26 mouse cellular contexts compared by ENCODE assay signal in the genomic region with DNA sequence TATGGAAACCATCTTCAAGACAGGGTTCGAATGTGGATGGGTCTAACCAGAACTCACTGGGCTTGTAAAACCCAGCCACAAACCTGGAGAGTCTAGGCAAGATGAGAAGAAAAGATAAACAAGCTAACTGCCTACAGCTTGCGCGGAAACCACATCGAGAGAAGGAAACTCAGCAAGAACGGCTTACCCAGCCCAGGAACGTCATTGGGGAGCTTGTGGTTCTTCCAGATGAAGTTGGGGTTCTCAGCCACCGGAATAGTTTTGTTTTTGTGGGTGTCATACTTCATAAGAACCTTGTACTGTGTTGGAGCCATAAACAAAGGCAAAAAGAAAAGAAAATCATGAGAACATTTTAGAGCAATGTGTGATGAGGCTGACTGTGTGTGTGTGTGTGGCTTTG. TPM values are rescaled to one million over a fixed set of nuclear protein-coding genes. Genes with fewer than 3 reads are reported as not detected.
DNase-seq lines count a peak whose midpoint lies in the region; ATAC-seq and TF ChIP-seq lines count a peak whose summit lies in the region.
"Had no signal": no experiment of that assay in that cellular context is flagged by ENCODE, and none has a peak within 500 bp of the region (broad histone marks: within the 10 kb centered on the region; RNA-seq: fewer than 3 reads in every experiment).

No protein-coding gene starts in this region.

- ATAC-seq in embryonic facial prominence, embryonic 14.5 days (ENCODE audit: low read depth): no peak

- no peak for TF ChIP-seq POLR2A in thymus, adult 2 months (IDR thresholded peaks at IDR 0.05; ENCODE audit: control insufficient read depth, extremely low read depth, insufficient read depth, low read length, poor library complexity)

- H3K9ac ChIP-seq in embryonic facial prominence, embryonic 14.5 days (ENCODE audit: low read depth, low read length): no peak overlapping the region
- H3K9ac ChIP-seq: embryonic facial prominence, embryonic 12.5 days; forebrain, embryonic 13.5 days; heart, embryonic 12.5 days; liver, embryonic 13.5 days; lung, embryonic 14.5 days; midbrain, embryonic 12.5 days had no signal

- no peak overlapping the region for H3K27ac ChIP-seq in embryonic facial prominence, embryonic 14.5 days (replicated peaks; ENCODE audit: low read depth, low read length)
- no peak overlapping the region for H3K27ac ChIP-seq in embryonic facial prominence, embryonic 10.5 days (replicated peaks)
- H3K27ac ChIP-seq in thymus, adult 2 months (ENCODE audit: control insufficient read depth, insufficient read depth, low read length): no peak overlapping the region; the same call in 1 of the 2 replicates
- H3K27ac ChIP-seq: embryonic facial prominence, embryonic 12.5 days; forebrain, embryonic 13.5 days; gastrocnemius, adult 2 months; liver, embryonic 13.5 days; midbrain, embryonic 12.5 days had no signal

- TF ChIP-seq CTCF in thymus, adult 2 months (IDR thresholded peaks at IDR 0.05; ENCODE audit: borderline replicate concordance, control insufficient read depth, extremely low read depth, insufficient read depth, low read length, poor library complexity): no peak

- H3K4me3 ChIP-seq in embryonic facial prominence, embryonic 14.5 days (ENCODE audit: low read depth, low read length): no peak overlapping the region
- H3K4me3 ChIP-seq in embryonic facial prominence, embryonic 10.5 days: no peak overlapping the region
- no peak overlapping the region for H3K4me3 ChIP-seq in thymus, adult 2 months (ENCODE audit: control insufficient read depth, insufficient read depth, low read length)
- H3K4me3 ChIP-seq: embryonic facial prominence, embryonic 12.5 days; forebrain, embryonic 13.5 days; gastrocnemius, adult 2 months; heart, embryonic 12.5 days; liver, embryonic 13.5 days; midbrain, embryonic 12.5 days had no signal

- intact Hi-C loops in gastrocnemius, postnatal 14 days (cut with DNase I; ENCODE audit: low total_unique reads): no loop called here

- peak; percentile 19 for DNase-seq in embryonic facial prominence, embryonic 14.5 days (ENCODE audit: low spot score)
- DNase-seq in embryonic facial prominence, embryonic 10.5 days (ENCODE audit: low spot score): no peak
- DNase-seq in induced T-regulatory cell, adult 2 months (ENCODE audit: low read depth): peak; percentile 56
- DNase-seq in thymus, adult 2 months: peak; percentile 53
- peak; percentile 47 for DNase-seq in thymus, postnatal 4 days
- no peak for DNase-seq in ovary, postnatal 14 days (ENCODE audit: low spot score)
- no peak for DNase-seq in gastrocnemius, postnatal 14 days
- DNase-seq in cerebellum, adult 18-20 months: no peak
- DNase-seq: adrenal gland, postnatal 14 days; cerebellum, postnatal 10 days; gastrocnemius, adult 2 months; heart, postnatal 10 days; kidney, adult 18-20 months; kidney, postnatal 4 days; liver, embryonic 13.5 days; lung, embryonic 14.5 days; lung, postnatal 4 days; retina, postnatal 1 day; right cerebral cortex, postnatal 25 days; spleen, adult 18-20 months had no signal

- no peak overlapping the region for H3K4me2 ChIP-seq in embryonic facial prominence, embryonic 14.5 days (ENCODE audit: low read depth, low read length)
- H3K4me2 ChIP-seq: embryonic facial prominence, embryonic 12.5 days; forebrain, embryonic 13.5 days; heart, embryonic 12.5 days; liver, embryonic 13.5 days; lung, embryonic 14.5 days; midbrain, embryonic 12.5 days had no signal

- no peaks in the 10 kb centered on the region for H3K4me1 ChIP-seq in embryonic facial prominence, embryonic 14.5 days (ENCODE audit: control insufficient read depth, insufficient read depth, low read length)
- H3K4me1 ChIP-seq in embryonic facial prominence, embryonic 10.5 days: peaks cover 6% of the 10 kb centered on the region; the same call in 1 of the 2 replicates
- peaks cover 22% of the 10 kb centered on the region for H3K4me1 ChIP-seq in thymus, adult 2 months (replicated peaks; ENCODE audit: control insufficient read depth, insufficient read depth, low read length)
- H3K4me1 ChIP-seq: embryonic facial prominence, embryonic 12.5 days; forebrain, embryonic 13.5 days; heart, embryonic 12.5 days; midbrain, embryonic 12.5 days had no signal

- no peaks in the 10 kb centered on the region for H3K27me3 ChIP-seq in embryonic facial prominence, embryonic 14.5 days (replicated peaks; ENCODE audit: control insufficient read depth, insufficient read depth, low read length)
- H3K27me3 ChIP-seq in embryonic facial prominence, embryonic 10.5 days (replicated peaks; ENCODE audit: low read depth, poor library complexity, severe bottlenecking): no peaks in the 10 kb centered on the region
- H3K27me3 ChIP-seq in thymus, adult 2 months (ENCODE audit: control insufficient read depth, insufficient read depth, low read length): no peaks in the 10 kb centered on the region
- H3K27me3 ChIP-seq: embryonic facial prominence, embryonic 12.5 days; forebrain, embryonic 13.5 days; heart, embryonic 12.5 days; liver, embryonic 13.5 days; midbrain, embryonic 12.5 days had no signal

- no peaks in the 10 kb centered on the region for H3K36me3 ChIP-seq in embryonic facial prominence, embryonic 14.5 days (ENCODE audit: control insufficient read depth, insufficient read depth, low read length)
- H3K36me3 ChIP-seq in embryonic facial prominence, embryonic 10.5 days (replicated peaks): no peaks in the 10 kb centered on the region
- no peaks in the 10 kb centered on the region for H3K36me3 ChIP-seq in thymus, adult 2 months (ENCODE audit: control insufficient read depth, insufficient read depth, low read length)
- H3K36me3 ChIP-seq: embryonic facial prominence, embryonic 12.5 days; heart, embryonic 12.5 days; liver, embryonic 13.5 days; midbrain, embryonic 12.5 days had no signal

- 77% methylated on average over 7 of the region's 7 CpGs for WGBS in embryonic facial prominence, embryonic 14.5 days
- WGBS in embryonic facial prominence, embryonic 10.5 days: 84% methylated on average over 7 of the region's 7 CpGs
- WGBS in thymus, adult 2 months: 4% methylated on average over 7 of the region's 7 CpGs

- no peaks in the 10 kb centered on the region for H3K9me3 ChIP-seq in embryonic facial prominence, embryonic 14.5 days (ENCODE audit: control insufficient read depth, low read length)
- H3K9me3 ChIP-seq in embryonic facial prominence, embryonic 10.5 days: no peaks in the 10 kb centered on the region
- H3K9me3 ChIP-seq: embryonic facial prominence, embryonic 12.5 days; forebrain, embryonic 13.5 days; heart, embryonic 12.5 days; liver, embryonic 13.5 days; midbrain, embryonic 12.5 days had no signal

RNA-seq across cellular contexts. Expression of a gene that starts 37.8 kb away (rescaled TPM):
- polyA plus RNA-seq in embryonic facial prominence, embryonic 14.5 days (2014; fragmentation: Nextera tagmentation; extraction: Ambion mirVana): 0.13 and 0.15 TPM in 2 replicates
- polyA plus RNA-seq in embryonic facial prominence, embryonic 10.5 days (2016; fragmentation: Nextera tagmentation; extraction: Ambion mirVana): 0.11 TPM in 2 replicates
- polyA plus RNA-seq in thymus, adult 2 months (2012; rRNA removed): 0.22 and 0.31 TPM in 2 replicates
- not detected for total RNA-seq in gastrocnemius, postnatal 14 days (2021)
- total RNA-seq: gastrocnemius, adult 2 months; granulocyte monocyte progenitor cell, adult 5-6 weeks; heart, postnatal 10 days had no signal
- polyA plus RNA-seq: heart, embryonic 12.5 days; hindbrain, embryonic 11.5 days had no signal

Comparison
In these comparisons a context has a peak if more than half of its experiments do, and no peak if none do; other contexts are left out.
1. DNase-seq: peak in embryonic facial prominence, embryonic 14.5 days (single experiment), induced T-regulatory cell, adult 2 months (single experiment), thymus, adult 2 months (single experiment) and thymus, postnatal 4 days (single experiment); none in embryonic facial prominence, embryonic 10.5 days (single experiment), ovary, postnatal 14 days (single experiment), gastrocnemius, postnatal 14 days (single experiment) and cerebellum, adult 18-20 months (0 of 2).